Mouse (Mus musculus) adrenal gland, adult 18-20 months (tissue): ENCODE measurements around the gene Zfp804b. TPM values are rescaled to one million over a fixed set of nuclear protein-coding genes. Genes with fewer than 3 reads are reported as not detected.
"Not testable (repeated sequence)": the region's sequence is repeated elsewhere in the genome, so short reads cannot be mapped to it uniquely, and the experiment has no call there.

Source experiments
- DNase-seq, 2 experiments: peaks; one replicate each; pipeline ENCODE4 v3.0.0; 2021 to 2022; ENCODE audit warnings: low spot score in 2 of 2
- long read RNA-seq, 2 experiments: library from polyadenylated mRNA; stranded (forward); transcript quantifications; one replicate each; pipeline ENCODE4 v2.0.0; 2021
- total RNA-seq, 2 experiments: library from RNA; stranded (reverse); gene quantifications; 1 replicate in 1 of 2; 2 replicates in 1 of 2; pipeline ENCODE4 v1.2.3; 2021

The Zfp804b gene
- under 1 TPM; 0.23 to 0.51 TPM for total RNA-seq
- long read RNA-seq, experiment 1: 0 reads
- long read RNA-seq, experiment 2: 0 reads

GRCm38 (mm10) chr5:7344145-7345010, at the start of gene Zfp804b:
Gene Zfp804b, minus strand, starts transcription at chr5:7344756.
- no peak for DNase-seq

- DNase-seq: not testable (repeated sequence)
Observed at GRCm38 (mm10) chr5:7364616-7365015, 20.1 kb upstream of the Zfp804b start.

DNA sequence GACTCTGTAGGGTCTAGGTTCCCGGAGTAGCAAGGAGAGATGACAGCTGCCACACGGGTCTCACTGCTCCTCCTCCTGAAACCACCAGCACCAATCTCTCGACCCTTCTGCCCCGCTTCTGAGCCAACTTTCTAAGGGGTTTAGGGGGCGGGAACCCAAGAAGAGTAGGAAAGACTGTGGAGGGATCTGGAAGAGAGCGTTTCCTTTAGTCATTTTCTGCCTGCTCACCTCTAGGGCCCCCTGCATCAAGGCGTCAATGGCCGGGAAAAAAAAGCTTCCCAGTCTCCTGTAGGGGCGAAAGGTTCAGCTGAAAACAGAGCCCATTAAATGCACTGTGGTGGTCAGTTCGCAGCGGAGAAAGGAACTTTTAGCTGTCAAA, 444 bp upstream of the Zfp804b start:
- DNase-seq: no peak

GRCm38 (mm10) chr5:7325594-7325993, 19.0 kb downstream of the Zfp804b start:
- DNase-seq: no peak

- no peak for DNase-seq
Observed at GRCm38 (mm10) chr5:7303819-7304218, 40.7 kb downstream of the Zfp804b start, which contains the start of gene Tex47. Gene Tex47, plus strand, starts transcription at chr5:7304119.

DNA sequence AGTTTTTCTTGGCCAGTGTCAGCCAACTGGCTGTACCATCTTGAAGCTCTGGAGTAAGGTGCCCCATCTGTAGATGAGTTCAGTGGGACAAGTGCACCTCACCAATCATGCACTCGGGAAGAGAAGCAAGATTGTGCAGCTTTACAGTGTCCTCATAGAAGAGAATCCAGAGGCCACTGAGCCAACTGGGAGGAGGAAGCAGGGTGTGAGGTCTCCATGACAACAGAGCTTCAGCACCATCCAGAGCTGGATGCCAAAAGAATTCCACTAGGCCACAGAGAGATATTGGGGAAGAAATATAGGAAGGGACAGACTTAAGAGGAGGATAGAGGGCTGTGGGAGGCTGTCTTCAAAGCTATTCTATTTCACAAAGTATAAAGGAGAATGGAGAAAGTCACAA, 41.6 kb downstream of the Zfp804b start:
- DNase-seq: no peak

DNA sequence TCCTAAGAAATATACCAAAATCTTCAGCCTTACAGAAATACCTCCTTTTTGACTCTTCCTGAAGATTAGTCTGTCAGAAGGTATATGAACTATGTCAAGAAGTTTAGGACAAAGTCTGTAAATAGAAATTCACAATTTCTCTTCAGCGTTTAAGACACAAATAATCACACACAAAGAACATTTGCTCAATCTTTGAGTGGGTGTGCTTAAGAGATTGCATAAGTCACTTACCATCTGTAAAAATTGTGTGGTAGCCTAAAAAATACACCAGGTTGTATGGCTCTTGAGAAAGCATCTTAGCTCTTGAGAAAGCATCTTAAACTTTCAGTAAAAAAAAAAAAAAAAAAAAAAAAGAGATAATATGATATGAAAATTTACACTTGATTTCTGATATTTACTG, 60.2 kb downstream of the Zfp804b start:
- DNase-seq: no peak

DNA sequence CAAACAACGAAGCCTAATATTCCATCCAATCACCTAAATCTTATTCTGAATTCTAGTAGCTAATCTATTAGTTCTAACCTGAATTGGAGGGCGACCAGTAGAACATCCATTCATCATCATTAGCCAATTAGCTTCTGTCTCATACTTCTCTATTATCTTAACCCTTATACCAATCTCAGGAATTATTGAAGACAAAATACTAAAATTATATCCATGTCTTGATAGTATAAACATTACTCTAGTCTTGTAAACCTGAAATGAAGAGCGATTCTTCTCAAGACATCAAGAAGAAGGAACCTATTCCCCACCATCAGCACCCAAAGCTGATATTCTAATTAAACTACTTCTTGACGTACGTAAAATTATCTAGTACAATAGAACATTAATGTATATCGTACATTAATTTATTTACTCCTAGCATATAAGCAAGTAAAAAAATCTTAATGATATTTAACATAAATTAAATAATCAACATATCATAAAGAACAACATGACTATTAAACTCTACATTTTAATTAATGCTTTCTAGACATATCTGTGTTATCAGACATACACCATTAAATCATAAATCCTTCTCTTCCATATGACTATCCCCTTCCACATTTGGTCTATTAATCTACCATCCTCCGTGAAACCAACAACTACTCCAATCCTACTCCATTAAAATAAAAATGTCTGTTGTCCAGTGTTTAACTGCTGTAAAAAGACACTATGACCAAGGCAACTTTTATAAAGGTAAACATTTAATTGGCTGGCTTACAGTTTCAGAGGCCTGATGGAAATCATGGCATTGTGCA, 67.7 kb downstream of the Zfp804b start:
- DNase-seq: no peak

DNA sequence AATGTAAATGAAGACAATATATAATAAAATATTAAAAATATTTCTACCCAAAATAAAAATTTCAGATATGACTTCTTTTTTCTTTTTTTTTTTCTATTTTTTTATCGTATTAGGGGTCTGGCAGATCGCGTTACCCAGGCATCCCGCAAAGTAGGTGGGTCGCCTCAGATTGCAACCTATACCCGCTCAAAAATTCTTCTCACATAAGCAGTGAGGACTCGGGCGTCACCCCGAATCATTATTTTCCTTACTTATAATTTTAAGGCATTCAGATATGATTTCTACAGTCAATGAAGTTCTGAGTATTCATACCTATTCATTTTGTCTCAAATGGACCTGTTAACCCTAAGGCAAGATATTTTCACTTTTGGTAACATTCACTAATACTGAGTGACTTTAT, 167.0 kb downstream of the Zfp804b start:
- no peak for DNase-seq

DNA sequence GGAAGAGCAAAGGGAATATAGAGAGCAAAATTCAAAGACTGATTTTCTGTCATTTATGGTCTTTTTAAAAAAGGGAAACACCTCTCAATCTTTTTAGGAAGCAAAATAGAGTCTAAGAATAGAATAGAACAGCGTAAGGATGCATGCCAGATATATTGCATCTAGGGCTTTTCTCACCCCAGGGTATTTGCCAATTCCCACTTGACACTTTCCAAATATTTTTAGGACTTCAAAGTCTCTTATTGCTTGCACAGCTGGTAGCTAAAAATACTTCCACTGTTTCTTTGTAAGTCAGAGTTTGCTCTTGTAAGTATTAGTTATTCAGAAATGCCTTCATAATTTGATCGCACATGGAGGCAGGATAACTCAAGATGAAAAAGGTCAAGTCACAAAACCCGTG, 204.9 kb downstream of the Zfp804b start:
- DNase-seq: no peak

GRCm38 (mm10) chr5:7102387-7102786, 242.2 kb downstream of the Zfp804b start:
- no peak for DNase-seq

- no peak for DNase-seq
Observed at GRCm38 (mm10) chr5:7073936-7074631, 270.5 kb downstream of the Zfp804b start.

GRCm38 (mm10) chr5:7007468-7007867, 337.1 kb downstream of the Zfp804b start:
- DNase-seq: no peak

DNA sequence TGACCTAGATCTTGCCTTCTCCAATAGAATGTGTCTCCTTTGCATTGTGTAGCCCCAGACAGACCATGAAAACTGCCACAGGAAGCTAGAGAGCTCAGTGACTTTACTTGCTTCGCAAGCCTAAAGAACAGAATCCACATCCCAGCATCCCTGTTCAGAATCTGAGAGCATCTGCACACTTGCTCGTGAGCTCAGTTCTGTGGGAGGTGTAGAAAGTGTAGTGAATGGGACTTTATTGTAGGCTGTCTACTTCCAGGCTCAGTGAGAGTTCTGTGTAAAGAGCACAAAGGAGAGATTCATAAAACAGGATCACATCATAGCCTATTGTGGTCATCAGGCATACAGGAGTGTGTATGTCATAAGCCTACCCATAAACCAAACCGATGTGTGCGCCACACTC, 360.6 kb downstream of the Zfp804b start:
- no peak for DNase-seq

GRCm38 (mm10) chr5:6934837-6935236, 409.7 kb downstream of the Zfp804b start:
- no peak for DNase-seq

DNA sequence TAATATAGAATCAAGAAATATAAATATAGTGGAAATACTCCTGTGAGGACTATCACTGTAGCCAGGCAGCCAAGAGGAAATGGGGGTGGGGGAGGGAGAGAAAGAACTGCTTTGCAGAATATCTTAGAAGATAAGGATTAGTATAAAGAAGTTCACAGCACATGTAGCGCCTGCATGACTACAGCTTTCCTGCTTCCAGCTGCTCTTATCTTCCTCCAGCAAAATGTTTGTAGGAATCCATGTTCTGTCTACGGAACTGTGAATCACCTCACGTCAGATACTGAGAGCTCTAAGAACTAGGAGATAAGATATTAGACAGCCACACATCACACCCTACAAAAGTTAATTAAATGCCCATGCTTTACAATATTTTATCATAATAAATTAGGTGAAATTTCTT, 433.3 kb downstream of the Zfp804b start:
- DNase-seq: no peak

GRCm38 (mm10) chr5:6881396-6881795, 463.2 kb downstream of the Zfp804b start:
- DNase-seq: no peak

DNA sequence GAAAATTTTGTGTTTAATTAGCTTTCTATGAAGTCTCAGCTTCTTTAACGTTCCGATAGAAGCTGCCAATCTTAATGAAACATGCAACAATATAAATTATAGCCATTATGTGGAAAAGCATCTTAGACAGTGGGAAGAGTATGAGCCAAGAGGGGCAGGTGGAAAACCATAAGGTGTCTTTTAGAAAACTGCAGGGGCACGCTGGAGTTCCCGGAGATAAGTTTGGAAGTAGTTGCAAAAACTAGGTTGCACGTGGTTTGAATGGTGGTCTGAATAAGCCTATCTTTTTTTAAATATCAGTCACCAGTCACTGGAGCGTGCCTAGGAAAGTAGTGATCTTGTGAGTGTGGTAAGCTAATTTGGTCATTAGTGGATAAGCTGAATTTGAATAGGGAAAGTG, 473.0 kb downstream of the Zfp804b start:
- DNase-seq: no peak

- no peak for DNase-seq
Observed at GRCm38 (mm10) chr5:6870970-6871369, 473.6 kb downstream of the Zfp804b start.

- no peak for DNase-seq
Observed at GRCm38 (mm10) chr5:6795396-6795795, 549.2 kb downstream of the Zfp804b start.

DNA sequence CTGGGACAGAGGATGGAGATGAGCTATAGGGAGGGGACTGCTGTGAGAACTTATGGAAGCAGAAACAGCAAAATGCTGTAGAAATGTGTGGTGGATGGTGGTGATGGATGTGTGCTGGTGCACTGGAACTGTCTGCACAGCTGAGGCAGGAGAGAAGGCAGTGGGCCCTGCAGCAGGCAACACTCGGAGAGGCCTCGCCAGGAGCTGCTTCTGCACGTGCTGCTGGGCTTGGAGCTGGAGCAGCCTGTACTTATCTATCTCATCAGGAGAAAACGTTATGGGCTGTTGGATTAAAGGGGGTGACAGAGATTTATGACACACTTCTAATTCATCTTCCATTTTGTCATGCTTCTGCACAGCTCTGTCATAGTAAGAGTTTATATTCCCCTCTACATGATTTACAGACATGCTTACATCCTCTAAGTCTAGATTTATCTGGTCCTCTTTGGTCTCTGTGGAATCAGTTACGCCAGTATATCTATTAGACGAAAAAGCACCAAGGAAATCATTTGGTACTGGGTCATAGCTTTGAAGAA, 575.1 kb downstream of the Zfp804b start:
- no peak for DNase-seq
